Mouse (Mus musculus) CH12.LX (cell line): ENCODE data around the gene Zfp770. TPM values are rescaled to one million over a fixed set of nuclear protein-coding genes. Genes with fewer than 3 reads are reported as not detected.

Source experiments
- DNase-seq: peaks from one replicate; pipeline ENCODE4 v3.0.0-alpha.2; 2013; ENCODE audit errors: extremely low read depth
- H3K27ac ChIP-seq: 2 replicates; pipeline ENCODE4 v1.5.1; 2012; ENCODE audit warnings: low read depth, mild to moderate bottlenecking, control low read depth, moderate library complexity; ENCODE audit not compliant: insufficient read depth
- H3K27me3 ChIP-seq: replicated peaks from 2 replicates; pipeline ENCODE3; 2012; ENCODE audit warnings: inconsistent platforms
- H3K36me3 ChIP-seq, 2 experiments: replicated peaks in 1 of 2; 2 replicates each; pipeline versions ENCODE3 to v1.6.1; 2012; ENCODE audit warnings: inconsistent platforms in 1 of 2, low read length in 1 of 2, mild to moderate bottlenecking in 1 of 2, mixed read lengths in 1 of 2, moderate library complexity in 1 of 2; ENCODE audit not compliant: control insufficient read depth in 1 of 2, insufficient read depth in 1 of 2
- H3K4me1 ChIP-seq, 2 experiments: 2 replicates each; pipeline ENCODE4 v1.6.1; 2012; ENCODE audit warnings: inconsistent platforms in 1 of 2, moderate library complexity in 1 of 2; ENCODE audit not compliant: insufficient read depth in 2 of 2, control insufficient read depth in 1 of 2
- H3K4me2 ChIP-seq: 2 replicates; pipeline ENCODE4 v1.6.1; 2012; ENCODE audit warnings: low read depth, mild to moderate bottlenecking, control low read depth; ENCODE audit not compliant: poor library complexity, insufficient read depth, severe bottlenecking
- H3K4me3 ChIP-seq, 3 experiments: fragments of 150-350 bp in 1 of 3; sonication (generic) in 1 of 3; replicated peaks in 1 of 3; 2 replicates each; pipeline versions ENCODE3 to v1.5.1; 2011 to 2012; ENCODE audit warnings: low read depth in 2 of 3, low read length in 2 of 3, mild to moderate bottlenecking in 2 of 3, moderate library complexity in 2 of 3, control low read depth in 1 of 3, improper control_type of control experiment in 1 of 3, inconsistent platforms in 1 of 3, mixed read lengths in 1 of 3; ENCODE audit not compliant: poor library complexity in 1 of 3
- H3K79me2 ChIP-seq: replicated peaks from 2 replicates; pipeline ENCODE4 v1.6.1; 2012; ENCODE audit warnings: mild to moderate bottlenecking, moderate library complexity; ENCODE audit not compliant: control insufficient read depth, poor library complexity, insufficient read depth, severe bottlenecking; ENCODE audit errors: extremely low read depth
- H3K9ac ChIP-seq: 2 replicates; pipeline ENCODE4 v1.6.1; 2012; ENCODE audit warnings: low read depth, mild to moderate bottlenecking, control low read depth, moderate library complexity; ENCODE audit not compliant: insufficient read depth
- H3K9me3 ChIP-seq: replicated peaks from 2 replicates; pipeline ENCODE3; 2012; ENCODE audit warnings: low read length, inconsistent platforms, mixed read lengths
- CHD2 ChIP-seq: IDR thresholded peaks from 2 replicates; pipeline ENCODE4 v1.6.1; 2011; ENCODE audit warnings: low read length, improper control_type of control experiment
- E2F4 ChIP-seq: IDR thresholded peaks from 2 replicates; pipeline ENCODE4 v1.6.1; 2011; ENCODE audit warnings: low read depth, low read length, improper control_type of control experiment; ENCODE audit not compliant: insufficient replicate concordance
- ELF1 ChIP-seq: IDR thresholded peaks from 2 replicates; pipeline ENCODE4 v1.6.1; 2014; ENCODE audit warnings: low read depth, mild to moderate bottlenecking, inconsistent platforms, low read length, improper control_type of control experiment
- ETS1 ChIP-seq: conservative IDR thresholded peaks from 2 replicates; pipeline ENCODE4 v1.6.1; 2012; ENCODE audit warnings: low read depth, mild to moderate bottlenecking, inconsistent platforms, low read length, improper control_type of control experiment, moderate library complexity
- HCFC1 ChIP-seq: IDR thresholded peaks from 2 replicates; pipeline ENCODE4 v1.6.1; 2012; ENCODE audit warnings: low read depth, mild to moderate bottlenecking, inconsistent platforms, low read length, improper control_type of control experiment
- MAZ ChIP-seq: IDR thresholded peaks from 2 replicates; pipeline ENCODE4 v1.6.1; 2012; ENCODE audit warnings: low read depth, mild to moderate bottlenecking, inconsistent platforms, low read length, improper control_type of control experiment, moderate library complexity
- MEF2A ChIP-seq: IDR thresholded peaks from 2 replicates; pipeline ENCODE4 v1.6.1; 2014; ENCODE audit warnings: low read depth, mild to moderate bottlenecking, inconsistent platforms, low read length, improper control_type of control experiment, borderline replicate concordance
- MXI1 ChIP-seq: IDR thresholded peaks from 2 replicates; pipeline ENCODE4 v1.6.1; 2011; ENCODE audit warnings: mild to moderate bottlenecking, low read depth, low read length, improper control_type of control experiment
- NELFE ChIP-seq: IDR thresholded peaks from 2 replicates; pipeline ENCODE4 v1.6.1; 2011; ENCODE audit warnings: low read depth, low read length, improper control_type of control experiment
- PAX5 ChIP-seq: IDR thresholded peaks from 2 replicates; pipeline ENCODE4 v1.6.1; 2012; ENCODE audit warnings: low read length, inconsistent platforms, mixed read lengths
- POLR2A ChIP-seq: IDR thresholded peaks from 2 replicates; pipeline ENCODE4 v1.6.1; 2011; ENCODE audit warnings: low read depth, mild to moderate bottlenecking, improper control_type of control experiment, low read length
- POLR2AphosphoS2 ChIP-seq: IDR thresholded peaks from 2 replicates; pipeline ENCODE4 v1.6.1; 2011; ENCODE audit warnings: low read depth, low read length, improper control_type of control experiment
- RAD21 ChIP-seq: IDR thresholded peaks from 2 replicates; pipeline ENCODE4 v1.6.1; 2011; ENCODE audit warnings: low read depth, mild to moderate bottlenecking, low read length, improper control_type of control experiment, moderate library complexity
- RCOR1 ChIP-seq: conservative IDR thresholded peaks from 2 replicates; pipeline ENCODE4 v1.6.1; 2012; ENCODE audit warnings: low read depth, mild to moderate bottlenecking, inconsistent platforms, low read length, improper control_type of control experiment
- SMC3 ChIP-seq: IDR thresholded peaks from 2 replicates; pipeline ENCODE4 v1.6.1; 2011; ENCODE audit warnings: low read depth, low read length, improper control_type of control experiment
- TBP ChIP-seq: conservative IDR thresholded peaks from 2 replicates; pipeline ENCODE4 v1.6.1; 2011; ENCODE audit warnings: low read depth, low read length, improper control_type of control experiment
- TCF12 ChIP-seq: IDR thresholded peaks from 2 replicates; pipeline ENCODE4 v1.6.1; 2014; ENCODE audit warnings: low read depth, mild to moderate bottlenecking, inconsistent platforms, low read length, improper control_type of control experiment
- ZMIZ1 ChIP-seq: IDR thresholded peaks from 2 replicates; pipeline ENCODE4 v1.6.1; 2012; ENCODE audit warnings: low read depth, mild to moderate bottlenecking, inconsistent platforms, low read length, improper control_type of control experiment
- dilution Hi-C: fragments of 300-500 bp; cut with MboI; formaldehyde crosslinking; loops from 2 replicates; pipeline ENCODE4 v1.14.3; 2020; ENCODE audit warnings: low sequenced_read_pairs; ENCODE audit not compliant: extremely low pct_unique_long_range_greater_than_20kb, extremely low pct_ligation_motif_present
- in situ Hi-C: fragments of 300-500 bp; cut with MboI; formaldehyde crosslinking; loops from 3 replicates; pipeline ENCODE4 v1.14.3; 2019; ENCODE audit warnings: low sequenced_read_pairs, low pct_ligation_motif_present, low pct_unique_long_range_greater_than_20kb, mixed read lengths
- polyA plus RNA-seq: library from polyadenylated mRNA; unstranded; fragments of >175 nt; gene quantifications from 2 replicates; pipeline ENCODE4 v1.2.1, GENCODE M21; 2012; ENCODE audit warnings: low read depth; ENCODE audit not compliant: insufficient read length
- total RNA-seq, 2 experiments: library from RNA; depleted of rRNA; stranded (reverse); fragments of 300-350 nt in 1 of 2; fragments of >200 nt in 1 of 2; gene quantifications; 2 replicates each; pipeline ENCODE4 v1.2.3; 2012 to 2014

The Zfp770 gene
- total and polyA plus RNA-seq, 3 experiments, result 4.6 to 12.3 (median 9.9) TPM

- H3K4me2 ChIP-seq, result no peak overlapping the region
- no peak for TF ChIP-seq CHD2
- TF ChIP-seq TBP, result no peak
- TF ChIP-seq SMC3, result no peak
- no peak for TF ChIP-seq MEF2A
- TF ChIP-seq POLR2AphosphoS2, result no peak
- TF ChIP-seq ELF1, result no peak
- no peak for TF ChIP-seq HCFC1
- TF ChIP-seq MAZ, result no peak
- TF ChIP-seq RCOR1, result no peak
- TF ChIP-seq ETS1, result no peak
- TF ChIP-seq TCF12, result no peak
- TF ChIP-seq NELFE, result no peak
- TF ChIP-seq MXI1, result no peak
- no peak for TF ChIP-seq POLR2A
- TF ChIP-seq RAD21, result no peak
- no peak for TF ChIP-seq E2F4
- TF ChIP-seq ZMIZ1, result no peak
- no peaks in the 10 kb centered on the region for H3K27me3 ChIP-seq
- no peak overlapping the region for H3K4me3 ChIP-seq
- dilution Hi-C loops, result no loop called here
- H3K79me2 ChIP-seq, result peaks cover 13% of the 10 kb centered on the region
- H3K27ac ChIP-seq, result no peak overlapping the region
- H3K4me1 ChIP-seq, result peaks cover 0 to 9% of the 10 kb centered on the region in 2 experiments; a peak in 1 of 4 replicates
- peaks cover 2% of the 10 kb centered on the region for H3K9me3 ChIP-seq
- no peak overlapping the region for H3K9ac ChIP-seq
- DNase-seq, result no peak
- peaks cover 39 to 77% of the 10 kb centered on the region in 2 experiments for H3K36me3 ChIP-seq
- in situ Hi-C loops, result no loop called here
These were observed 33.4 kb downstream of the Zfp770 start for GRCm38 (mm10) chr2:114167837-114168236.

- no peak for TF ChIP-seq PAX5
- TF ChIP-seq, all 38 proteins: peak for 0
- in situ Hi-C loops (no loop called here), dilution Hi-C loops (no loop called here)
- Histone ChIP-seq H3K9me3 (peaks cover 2% of the 10 kb centered on the region), H3K4me1 (no peaks in the 10 kb centered on the region), H3K36me3 (peaks cover 40 to 92% of the 10 kb centered on the region in 2 experiments), H3K9ac (no peak overlapping the region), H3K27ac (no peak overlapping the region), H3K4me3 (no peak overlapping the region), H3K27me3 (no peaks in the 10 kb centered on the region), H3K79me2 (no peaks in the 10 kb centered on the region), H3K4me2 (no peak overlapping the region)
- no peak for DNase-seq
These were observed 39.3 kb downstream of the Zfp770 start for GRCm38 (mm10) chr2:114161978-114162377.
